Mouse (Mus musculus): ENCODE results near the gene Hal. TPM values are rescaled to one million over a fixed set of nuclear protein-coding genes. Genes with fewer than 3 reads are reported as not detected.

Hal gene
- polyA plus RNA-seq, 1 experiment, result 0.22 TPM

DNA sequence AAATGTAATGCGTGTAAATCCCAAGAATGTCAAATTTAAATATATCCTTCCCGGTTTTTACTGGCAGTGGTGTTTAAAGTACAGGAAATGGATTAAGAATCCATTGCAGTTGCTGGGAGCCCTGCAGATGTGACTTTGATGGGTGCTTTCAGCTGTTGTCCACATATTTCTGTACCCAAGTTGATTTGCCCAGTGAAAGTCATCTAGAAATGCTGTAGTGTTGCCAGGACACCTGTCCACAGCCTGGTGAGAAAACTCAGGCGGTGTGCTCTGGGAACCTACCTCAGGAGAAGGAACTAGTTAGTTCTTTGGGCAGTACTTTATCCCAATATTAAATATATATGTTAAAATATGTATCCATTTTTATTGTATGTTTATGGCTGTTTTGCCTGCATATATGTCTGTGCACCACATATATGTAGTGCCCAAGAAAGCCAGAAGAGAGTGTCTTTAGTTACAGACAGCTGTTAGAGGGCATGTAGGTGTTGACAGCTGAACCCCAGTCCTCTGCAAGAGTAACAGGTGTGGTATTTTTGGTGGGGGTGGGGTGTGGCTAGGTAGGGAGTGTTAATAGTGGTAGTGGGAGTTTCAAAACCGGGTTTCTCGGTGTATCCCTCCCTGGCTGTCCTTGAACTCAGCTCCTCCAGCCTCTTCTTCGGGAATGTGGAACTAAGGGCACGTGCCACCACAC lies 25.7 kb upstream of the Hal start:
- 90% methylated on average over 7 of the region's 7 CpGs for WGBS
- no peaks in the 10 kb centered on the region; the same call in none of the 2 replicates for H3K36me3 ChIP-seq (ENCODE audit: control insufficient read depth, insufficient read depth, low read length)
- H3K4me3 ChIP-seq (ENCODE audit: insufficient read depth, low read depth, low read length), result no peak overlapping the region
- H3K27ac ChIP-seq (ENCODE audit: insufficient read depth, low read depth, low read length), result no peak overlapping the region
- no peaks in the 10 kb centered on the region for H3K4me1 ChIP-seq (ENCODE audit: control insufficient read depth, insufficient read depth, low read length)
- no peaks in the 10 kb centered on the region for H3K27me3 ChIP-seq (replicated peaks; ENCODE audit: control insufficient read depth, insufficient read depth, low read length)
- no peak for TF ChIP-seq CTCF (conservative IDR thresholded peaks at IDR 0.05; ENCODE audit: insufficient read depth, insufficient read length, low read depth, low read length)
- TF ChIP-seq POLR2A (IDR thresholded peaks at IDR 0.05; ENCODE audit: low read depth, low read length), result no peak
- no peak for DNase-seq

DNA sequence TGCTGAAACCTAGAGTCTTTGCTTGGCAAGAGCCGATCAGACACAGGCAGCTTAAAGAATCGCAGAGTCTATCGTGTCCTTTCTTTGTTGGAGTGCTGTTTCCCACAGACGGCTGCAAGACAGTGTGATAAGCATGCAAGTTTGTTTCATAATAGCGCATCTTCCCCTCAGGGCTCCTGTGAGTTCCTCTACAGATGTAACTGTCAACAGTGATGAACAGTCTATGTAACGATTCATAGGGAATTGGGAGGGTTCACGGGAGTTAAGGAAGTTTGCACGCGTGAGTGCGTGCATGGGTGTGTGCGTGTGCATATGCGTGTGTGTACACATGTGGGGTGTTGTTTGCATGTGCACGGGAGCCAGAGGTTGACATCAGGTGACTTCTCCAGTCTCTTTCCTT lies 25.0 kb upstream of the Hal start:
- H3K4me3 ChIP-seq (ENCODE audit: insufficient read depth, low read depth, low read length), result no peak overlapping the region
- 92% methylated on average over 13 of the region's 13 CpGs for WGBS
- no peaks in the 10 kb centered on the region for H3K4me1 ChIP-seq (ENCODE audit: control insufficient read depth, insufficient read depth, low read length)
- no peak for TF ChIP-seq CTCF (conservative IDR thresholded peaks at IDR 0.05; ENCODE audit: insufficient read depth, insufficient read length, low read depth, low read length)
- TF ChIP-seq POLR2A (IDR thresholded peaks at IDR 0.05; ENCODE audit: low read depth, low read length), result no peak
- DNase-seq, result no peak
- no peaks in the 10 kb centered on the region; the same call in none of the 2 replicates for H3K36me3 ChIP-seq (ENCODE audit: control insufficient read depth, insufficient read depth, low read length)
- no peaks in the 10 kb centered on the region for H3K27me3 ChIP-seq (replicated peaks; ENCODE audit: control insufficient read depth, insufficient read depth, low read length)
- no peak overlapping the region for H3K27ac ChIP-seq (ENCODE audit: insufficient read depth, low read depth, low read length)

- TF ChIP-seq POLR2A (IDR thresholded peaks at IDR 0.05; ENCODE audit: low read depth, low read length) (no peak), CTCF (conservative IDR thresholded peaks at IDR 0.05; ENCODE audit: insufficient read depth, insufficient read length, low read depth, low read length) (no peak)
- WGBS, result 93% methylated on average over 4 of the region's 4 CpGs
- DNase-seq, result no peak
- Histone ChIP-seq H3K4me1 (ENCODE audit: control insufficient read depth, insufficient read depth, low read length) (no peaks in the 10 kb centered on the region), H3K27me3 (replicated peaks; ENCODE audit: control insufficient read depth, insufficient read depth, low read length) (no peaks in the 10 kb centered on the region), H3K4me3 (ENCODE audit: insufficient read depth, low read depth, low read length) (no peak overlapping the region), H3K27ac (ENCODE audit: insufficient read depth, low read depth, low read length) (no peak overlapping the region), H3K36me3 (ENCODE audit: control insufficient read depth, insufficient read depth, low read length) (no peaks in the 10 kb centered on the region; the same call in none of the 2 replicates)
These were observed 21.3 kb upstream of the Hal start for GRCm38 (mm10) chr10:93467259-93467658.

DNA sequence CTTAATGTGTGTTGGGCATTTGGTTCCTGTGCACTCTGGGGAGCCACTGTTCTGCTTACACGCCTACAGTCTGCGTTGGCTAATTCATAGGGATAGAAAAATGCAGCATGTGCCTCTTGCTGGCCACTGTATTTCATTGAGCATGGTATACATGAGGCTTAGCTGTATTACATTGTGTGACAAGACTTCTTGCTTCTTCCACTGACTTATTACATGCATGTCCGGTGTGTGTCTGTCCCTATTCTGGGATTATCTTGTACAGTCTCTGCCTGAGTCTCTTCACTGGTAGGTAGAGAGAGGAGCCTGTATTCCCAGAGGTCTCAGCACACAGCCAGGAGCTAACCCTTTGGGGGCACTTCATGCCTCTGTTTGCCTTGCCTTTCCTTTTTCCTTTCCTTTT lies 20.8 kb upstream of the Hal start:
- Histone ChIP-seq H3K4me1 (ENCODE audit: control insufficient read depth, insufficient read depth, low read length) (no peaks in the 10 kb centered on the region), H3K27me3 (replicated peaks; ENCODE audit: control insufficient read depth, insufficient read depth, low read length) (no peaks in the 10 kb centered on the region), H3K36me3 (ENCODE audit: control insufficient read depth, insufficient read depth, low read length) (no peaks in the 10 kb centered on the region; the same call in none of the 2 replicates), H3K4me3 (ENCODE audit: insufficient read depth, low read depth, low read length) (no peak overlapping the region), H3K27ac (ENCODE audit: insufficient read depth, low read depth, low read length) (no peak overlapping the region)
- no peak for TF ChIP-seq POLR2A (IDR thresholded peaks at IDR 0.05; ENCODE audit: low read depth, low read length)
- TF ChIP-seq CTCF (conservative IDR thresholded peaks at IDR 0.05; ENCODE audit: insufficient read depth, insufficient read length, low read depth, low read length), result no peak
- DNase-seq, result no peak
- 100% methylated on average over 3 of the region's 3 CpGs for WGBS

DNA sequence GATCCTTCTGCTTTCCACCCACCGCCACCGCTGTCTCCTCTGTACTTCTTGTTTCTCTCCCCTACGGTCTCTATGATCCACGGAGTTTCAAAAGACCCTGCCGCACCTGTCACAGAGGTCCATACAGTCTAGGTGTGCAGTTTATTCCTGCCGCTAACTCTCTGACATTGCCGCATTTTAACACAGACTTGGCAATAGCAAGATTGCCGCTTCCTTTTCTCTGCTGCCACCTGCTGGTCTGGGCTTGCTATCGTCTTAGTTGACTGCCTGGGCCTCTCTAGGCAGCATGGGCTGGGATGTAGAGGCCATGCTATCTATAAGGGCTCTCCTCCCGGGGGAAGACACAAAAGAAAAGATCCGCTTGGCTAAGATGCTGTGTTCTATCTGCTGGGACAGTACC lies 17.2 kb upstream of the Hal start:
- TF ChIP-seq POLR2A (IDR thresholded peaks at IDR 0.05; ENCODE audit: low read depth, low read length), result no peak
- peak; percentile 94 for TF ChIP-seq CTCF (conservative IDR thresholded peaks at IDR 0.05; ENCODE audit: insufficient read depth, insufficient read length, low read depth, low read length)
- peak; percentile 85 for DNase-seq

GRCm38 (mm10) chr10:93484511-93484910 lies 4.1 kb upstream of the Hal start:
- no peak for DNase-seq
- 89% methylated on average over 8 of the region's 8 CpGs for WGBS

More for the DNA sequence above, 17.2 kb upstream of the Hal start:
- 31% methylated on average over 11 of the region's 11 CpGs for WGBS
- Histone ChIP-seq H3K4me3 (ENCODE audit: insufficient read depth, low read depth, low read length) (no peak overlapping the region), H3K4me1 (ENCODE audit: control insufficient read depth, insufficient read depth, low read length) (no peaks in the 10 kb centered on the region), H3K27ac (ENCODE audit: insufficient read depth, low read depth, low read length) (no peak overlapping the region), H3K27me3 (replicated peaks; ENCODE audit: control insufficient read depth, insufficient read depth, low read length) (no peaks in the 10 kb centered on the region), H3K36me3 (ENCODE audit: control insufficient read depth, insufficient read depth, low read length) (peaks cover 2% of the 10 kb centered on the region)

DNA sequence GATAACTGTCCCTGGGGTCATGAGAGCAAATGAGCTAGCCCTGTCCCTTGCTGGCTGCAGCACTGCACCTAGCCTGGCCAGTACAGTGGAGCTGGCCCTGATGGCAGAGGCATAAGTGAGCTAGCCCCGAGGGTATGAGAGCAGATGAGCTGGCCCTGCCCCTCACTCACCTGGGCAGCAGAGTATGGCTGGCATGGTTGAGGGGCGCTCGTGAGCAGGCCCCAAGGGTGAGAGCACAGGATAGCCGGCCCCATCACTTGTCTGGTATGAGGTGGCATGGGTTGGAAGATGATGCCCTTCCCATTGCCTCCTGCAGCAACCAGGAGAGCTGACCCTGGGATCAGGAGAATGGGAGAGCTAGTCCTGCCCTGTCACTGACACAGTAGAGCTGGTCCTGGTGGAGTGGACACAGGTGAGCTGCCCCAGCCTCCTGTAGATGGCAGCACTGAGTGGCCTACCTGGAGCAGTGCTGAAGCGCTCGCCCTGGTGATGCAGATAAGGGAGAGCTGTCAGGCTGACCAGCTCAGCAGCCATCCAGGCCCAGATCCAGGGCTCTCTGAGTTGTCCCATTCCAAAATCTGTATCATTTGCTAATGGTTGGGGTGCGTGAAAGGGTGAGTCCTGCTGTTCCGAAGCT lies 3.4 kb upstream of the Hal start:
- no peak overlapping the region for H3K27ac ChIP-seq (ENCODE audit: insufficient read depth, low read depth, low read length)
- no peak overlapping the region for H3K4me3 ChIP-seq (ENCODE audit: insufficient read depth, low read depth, low read length)
- 84% methylated on average over 8 of the region's 8 CpGs for WGBS
- DNase-seq, result peak; percentile 56
- TF ChIP-seq POLR2A (IDR thresholded peaks at IDR 0.05; ENCODE audit: low read depth, low read length) (no peak), CTCF (conservative IDR thresholded peaks at IDR 0.05; ENCODE audit: insufficient read depth, insufficient read length, low read depth, low read length) (peak; percentile 82)
- H3K27me3 ChIP-seq (replicated peaks; ENCODE audit: control insufficient read depth, insufficient read depth, low read length), result no peaks in the 10 kb centered on the region
- H3K36me3 ChIP-seq (ENCODE audit: control insufficient read depth, insufficient read depth, low read length), result peaks cover 3% of the 10 kb centered on the region; the same call in 1 of the 2 replicates
- no peaks in the 10 kb centered on the region for H3K4me1 ChIP-seq (ENCODE audit: control insufficient read depth, insufficient read depth, low read length)

More at GRCm38 (mm10) chr10:93484511-93484910, 4.1 kb upstream of the Hal start:
- Histone ChIP-seq H3K4me1 (ENCODE audit: control insufficient read depth, insufficient read depth, low read length) (no peaks in the 10 kb centered on the region), H3K27ac (ENCODE audit: insufficient read depth, low read depth, low read length) (no peak overlapping the region), H3K36me3 (ENCODE audit: control insufficient read depth, insufficient read depth, low read length) (peaks cover 5% of the 10 kb centered on the region; the same call in 1 of the 2 replicates), H3K4me3 (ENCODE audit: insufficient read depth, low read depth, low read length) (no peak overlapping the region), H3K27me3 (replicated peaks; ENCODE audit: control insufficient read depth, insufficient read depth, low read length) (no peaks in the 10 kb centered on the region)
- TF ChIP-seq POLR2A (IDR thresholded peaks at IDR 0.05; ENCODE audit: low read depth, low read length) (no peak), CTCF (conservative IDR thresholded peaks at IDR 0.05; ENCODE audit: insufficient read depth, insufficient read length, low read depth, low read length) (no peak)
